Mouse (Mus musculus): Measurements from ENCODE around the gene Kdm4b. TPM values are rescaled to one million over a fixed set of nuclear protein-coding genes. Genes with fewer than 3 reads are reported as not detected.

Kdm4b gene
- polyA plus RNA-seq, 1 experiment from 2014 or later, result 63.7 TPM

- 73% methylated on average over 4 of the region's 4 CpGs for WGBS
- no peak overlapping the region for H3K4me2 ChIP-seq (ENCODE audit: low read length)
- no peak overlapping the region for H3K27ac ChIP-seq (ENCODE audit: low read length)
- no peaks in the 10 kb centered on the region; the same call in 1 of the 2 replicates for H3K36me3 ChIP-seq (ENCODE audit: control insufficient read depth, insufficient read depth, low read length)
- no peaks in the 10 kb centered on the region for H3K27me3 ChIP-seq (ENCODE audit: control insufficient read depth, insufficient read depth, low read depth, low read length)
- ATAC-seq, result no peak
- no peaks in the 10 kb centered on the region for H3K4me1 ChIP-seq (ENCODE audit: control insufficient read depth, insufficient read depth, low read length)
- H3K9me3 ChIP-seq (replicated peaks; ENCODE audit: control insufficient read depth, low read length, poor library complexity, severe bottlenecking), result no peaks in the 10 kb centered on the region
- no peak overlapping the region for H3K4me3 ChIP-seq (ENCODE audit: low read depth, low read length)
- no peak overlapping the region for H3K9ac ChIP-seq (ENCODE audit: low read depth, low read length)
Observed at GRCm38 (mm10) chr17:56348128-56348527, 22.3 kb downstream of the Kdm4b start.

GRCm38 (mm10) chr17:56348586-56348985 is 22.7 kb downstream of the Kdm4b start:
- H3K4me2 ChIP-seq (ENCODE audit: low read length), result no peak overlapping the region
- ATAC-seq, result no peak
- H3K4me3 ChIP-seq (ENCODE audit: low read depth, low read length), result no peak overlapping the region
- H3K36me3 ChIP-seq (ENCODE audit: control insufficient read depth, insufficient read depth, low read length), result peaks cover 4% of the 10 kb centered on the region
- no peaks in the 10 kb centered on the region for H3K4me1 ChIP-seq (ENCODE audit: control insufficient read depth, insufficient read depth, low read length)
- no peak overlapping the region for H3K27ac ChIP-seq (ENCODE audit: low read length)
- H3K27me3 ChIP-seq (ENCODE audit: control insufficient read depth, insufficient read depth, low read depth, low read length), result no peaks in the 10 kb centered on the region
- no peak overlapping the region for H3K9ac ChIP-seq (ENCODE audit: low read depth, low read length)
- no peaks in the 10 kb centered on the region for H3K9me3 ChIP-seq (replicated peaks; ENCODE audit: control insufficient read depth, low read length, poor library complexity, severe bottlenecking)

- peaks cover 16% of the 10 kb centered on the region for H3K36me3 ChIP-seq (ENCODE audit: control insufficient read depth, insufficient read depth, low read length)
- no peaks in the 10 kb centered on the region for H3K27me3 ChIP-seq (ENCODE audit: control insufficient read depth, insufficient read depth, low read depth, low read length)
- 27% methylated on average over 2 of the region's 2 CpGs for WGBS
- no peak overlapping the region for H3K4me2 ChIP-seq (ENCODE audit: low read length)
- no peak overlapping the region for H3K27ac ChIP-seq (ENCODE audit: low read length)
- peak; percentile 37 for ATAC-seq
- no peaks in the 10 kb centered on the region for H3K9me3 ChIP-seq (replicated peaks; ENCODE audit: control insufficient read depth, low read length, poor library complexity, severe bottlenecking)
- H3K4me1 ChIP-seq (ENCODE audit: control insufficient read depth, insufficient read depth, low read length), result no peaks in the 10 kb centered on the region
- H3K4me3 ChIP-seq (ENCODE audit: low read depth, low read length), result no peak overlapping the region
- no peak overlapping the region for H3K9ac ChIP-seq (ENCODE audit: low read depth, low read length)
Observed at GRCm38 (mm10) chr17:56350694-56351093, 24.8 kb downstream of the Kdm4b start.

- Histone ChIP-seq H3K4me2 (ENCODE audit: low read length) (no peak overlapping the region), H3K36me3 (ENCODE audit: control insufficient read depth, insufficient read depth, low read length) (peaks cover 21% of the 10 kb centered on the region)
Observed at GRCm38 (mm10) chr17:56356921-56357885, 31.3 kb downstream of the Kdm4b start.

GRCm38 (mm10) chr17:56359183-56359725 is 33.4 kb downstream of the Kdm4b start:
- no peak overlapping the region for H3K4me3 ChIP-seq (ENCODE audit: low read depth, low read length)
- no peak for ATAC-seq
- 80% methylated on average over 3 of the region's 3 CpGs for whole genome bisulfite sequencing
- H3K4me2 ChIP-seq (ENCODE audit: low read length), result no peak overlapping the region
- no peaks in the 10 kb centered on the region for H3K27me3 ChIP-seq (ENCODE audit: control insufficient read depth, insufficient read depth, low read depth, low read length)
- H3K9me3 ChIP-seq (replicated peaks; ENCODE audit: control insufficient read depth, low read length, poor library complexity, severe bottlenecking), result no peaks in the 10 kb centered on the region
- H3K36me3 ChIP-seq (ENCODE audit: control insufficient read depth, insufficient read depth, low read length), result peaks cover 16% of the 10 kb centered on the region
- H3K27ac ChIP-seq (ENCODE audit: low read length), result no peak overlapping the region
- H3K4me1 ChIP-seq (ENCODE audit: control insufficient read depth, insufficient read depth, low read length), result peaks cover 3% of the 10 kb centered on the region; the same call in 1 of the 2 replicates
- no peak overlapping the region for H3K9ac ChIP-seq (ENCODE audit: low read depth, low read length)

More at GRCm38 (mm10) chr17:56356921-56357885, 31.3 kb downstream of the Kdm4b start:
- no peaks in the 10 kb centered on the region for H3K9me3 ChIP-seq (replicated peaks; ENCODE audit: control insufficient read depth, low read length, poor library complexity, severe bottlenecking)
- no peak overlapping the region for H3K4me3 ChIP-seq (ENCODE audit: low read depth, low read length)
- H3K9ac ChIP-seq (ENCODE audit: low read depth, low read length), result no peak overlapping the region
- 73% methylated on average over 9 of the region's 9 CpGs for WGBS
- H3K4me1 ChIP-seq (ENCODE audit: control insufficient read depth, insufficient read depth, low read length), result peaks cover 3% of the 10 kb centered on the region; the same call in 1 of the 2 replicates
- no peaks in the 10 kb centered on the region for H3K27me3 ChIP-seq (ENCODE audit: control insufficient read depth, insufficient read depth, low read depth, low read length)
- H3K27ac ChIP-seq (ENCODE audit: low read length), result no peak overlapping the region
- peak; percentile 80 for ATAC-seq

- Histone ChIP-seq H3K9me3 (replicated peaks; ENCODE audit: control insufficient read depth, low read length, poor library complexity, severe bottlenecking) (no peaks in the 10 kb centered on the region), H3K36me3 (ENCODE audit: control insufficient read depth, insufficient read depth, low read length) (peaks cover 13% of the 10 kb centered on the region; the same call in 1 of the 2 replicates), H3K27ac (ENCODE audit: low read length) (peak overlapping the region; percentile 10; the same call in 1 of the 2 replicates), H3K4me1 (ENCODE audit: control insufficient read depth, insufficient read depth, low read length) (peaks cover 3% of the 10 kb centered on the region; the same call in 1 of the 2 replicates), H3K4me2 (ENCODE audit: low read length) (no peak overlapping the region), H3K9ac (ENCODE audit: low read depth, low read length) (no peak overlapping the region), H3K4me3 (ENCODE audit: low read depth, low read length) (no peak overlapping the region), H3K27me3 (ENCODE audit: control insufficient read depth, insufficient read depth, low read depth, low read length) (no peaks in the 10 kb centered on the region)
- WGBS, result 87% methylated on average over 1 of the region's 1 CpGs
- ATAC-seq, result no peak
Observed at GRCm38 (mm10) chr17:56359864-56360263, 34.0 kb downstream of the Kdm4b start.

GRCm38 (mm10) chr17:56360451-56360850 is 34.6 kb downstream of the Kdm4b start:
- peaks cover 7% of the 10 kb centered on the region; the same call in 1 of the 2 replicates for H3K36me3 ChIP-seq (ENCODE audit: control insufficient read depth, insufficient read depth, low read length)

GRCm38 (mm10) chr17:56361542-56361941 is 35.7 kb downstream of the Kdm4b start:
- peaks cover 8% of the 10 kb centered on the region; the same call in 1 of the 2 replicates for H3K4me1 ChIP-seq (ENCODE audit: control insufficient read depth, insufficient read depth, low read length)
- WGBS, result 78% methylated on average over 2 of the region's 2 CpGs
- no peak overlapping the region for H3K4me2 ChIP-seq (ENCODE audit: low read length)
- H3K27ac ChIP-seq (ENCODE audit: low read length), result no peak overlapping the region
- H3K36me3 ChIP-seq (ENCODE audit: control insufficient read depth, insufficient read depth, low read length), result peaks cover 2% of the 10 kb centered on the region; the same call in 1 of the 2 replicates
- no peak overlapping the region for H3K9ac ChIP-seq (ENCODE audit: low read depth, low read length)
- H3K27me3 ChIP-seq (ENCODE audit: control insufficient read depth, insufficient read depth, low read depth, low read length), result no peaks in the 10 kb centered on the region
- no peak for ATAC-seq
- no peak overlapping the region for H3K4me3 ChIP-seq (ENCODE audit: low read depth, low read length)
- no peaks in the 10 kb centered on the region for H3K9me3 ChIP-seq (replicated peaks; ENCODE audit: control insufficient read depth, low read length, poor library complexity, severe bottlenecking)

More at GRCm38 (mm10) chr17:56360451-56360850, 34.6 kb downstream of the Kdm4b start:
- H3K9ac ChIP-seq (ENCODE audit: low read depth, low read length), result 0 out of 2 replicates have a peak overlapping the region, but pooled peaks have one; percentile 11
- H3K4me2 ChIP-seq (ENCODE audit: low read length), result no peak overlapping the region
- H3K4me3 ChIP-seq (ENCODE audit: low read depth, low read length), result no peak overlapping the region
- no peak for ATAC-seq
- WGBS, result 50% methylated on average over 8 of the region's 8 CpGs
- no peaks in the 10 kb centered on the region for H3K9me3 ChIP-seq (replicated peaks; ENCODE audit: control insufficient read depth, low read length, poor library complexity, severe bottlenecking)
- H3K27ac ChIP-seq (ENCODE audit: low read length), result peak overlapping the region; percentile 19
- H3K4me1 ChIP-seq (ENCODE audit: control insufficient read depth, insufficient read depth, low read length), result peaks cover 3% of the 10 kb centered on the region; the same call in 1 of the 2 replicates
- H3K27me3 ChIP-seq (ENCODE audit: control insufficient read depth, insufficient read depth, low read depth, low read length), result no peaks in the 10 kb centered on the region

All from midbrain, embryonic 16.5 days (tissue).